Mouse (Mus musculus): ENCODE results near the gene Cd300ld2. TPM values are rescaled to one million over a fixed set of nuclear protein-coding genes. Genes with fewer than 3 reads are reported as not detected.
"Not testable (repeated sequence)": the region's sequence is repeated elsewhere in the genome, so short reads cannot be mapped to it uniquely, and the experiment has no call there.

Cd300ld2 gene
- total RNA-seq (2014; rRNA removed) = not detected in 2 replicates
- polyA plus RNA-seq (2015; fragmentation: Nextera tagmentation; extraction: Ambion mirVana) = not detected in 2 replicates

DNA sequence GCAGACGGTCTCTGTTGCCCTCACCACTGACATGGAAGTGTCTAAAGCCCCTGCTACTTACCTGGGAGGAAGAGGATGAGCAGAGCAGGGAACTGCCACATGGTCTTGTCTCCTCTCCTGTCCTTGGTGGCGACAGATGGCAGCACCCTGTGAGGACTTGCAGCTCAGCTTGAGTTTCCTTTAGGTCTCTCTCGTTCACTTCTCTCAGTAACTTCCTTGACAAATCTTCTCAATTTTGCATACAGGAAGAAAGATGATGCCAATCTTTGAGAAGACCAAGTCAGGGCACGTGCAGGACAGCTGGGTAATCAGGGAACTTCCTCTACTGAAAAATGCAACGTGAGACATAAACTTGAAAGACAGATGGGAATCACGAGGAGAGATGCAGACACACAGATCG is at the start of gene Cd300ld2:
Cd300ld2 (minus strand) TSS at position 101 of the 400 bp plus-strand sequence.
- WGBS = no CpG with 5 or more reads among the region's 7 CpGs
- not testable (repeated sequence) for H3K27me3 ChIP-seq (ENCODE audit: insufficient read depth, low read length); H3K4me3 ChIP-seq (ENCODE audit: low read depth, low read length); H3K36me3 ChIP-seq (ENCODE audit: insufficient read depth, low read length); H3K4me1 ChIP-seq (ENCODE audit: insufficient read depth, low read length); H3K9me3 ChIP-seq (ENCODE audit: low read length); ATAC-seq (ENCODE audit: low FRiP score); H3K4me2 ChIP-seq (ENCODE audit: low read depth, low read length, poor library complexity, severe bottlenecking); H3K9ac ChIP-seq (replicated peaks; ENCODE audit: low read length, poor library complexity, severe bottlenecking); H3K27ac ChIP-seq (ENCODE audit: low read depth, low read length); DNase-seq (ENCODE audit: low spot score)

DNA sequence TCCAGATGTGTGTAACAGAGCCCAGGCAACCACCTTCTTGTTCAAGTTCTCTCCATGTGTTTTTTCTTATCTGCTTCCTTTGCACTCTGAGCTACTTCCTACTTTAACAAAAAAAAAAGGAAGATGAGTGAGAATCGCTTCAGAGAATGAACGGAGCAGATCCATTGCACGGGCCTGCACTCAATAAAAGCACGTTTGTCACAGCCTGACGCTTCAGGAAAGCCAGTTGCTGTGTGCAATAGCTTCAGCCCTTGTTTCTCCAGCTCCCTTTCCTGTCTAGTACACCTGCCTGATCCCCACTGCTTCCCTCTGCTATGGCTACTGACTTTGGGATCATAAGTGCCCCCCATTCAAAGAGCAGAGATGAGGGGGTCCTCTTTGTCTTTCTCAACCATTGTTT is 46.1 kb upstream of the Cd300ld2 start, which contains the start of gene Cd300e:
Cd300e (minus strand) TSS at position 101 of the 400 bp plus-strand sequence.
- WGBS = 18% methylated on average over 5 of the region's 5 CpGs
- Histone ChIP-seq H3K4me3 (ENCODE audit: low read depth, low read length) (no peak within 1 kb of the TSS), H3K9me3 (ENCODE audit: low read length) (no peaks in the 10 kb centered on the region), H3K27me3 (ENCODE audit: insufficient read depth, low read length) (no peaks in the 10 kb centered on the region), H3K27ac (ENCODE audit: low read depth, low read length) (no peak within 1 kb of the TSS), H3K4me2 (ENCODE audit: low read depth, low read length, poor library complexity, severe bottlenecking) (no peak within 1 kb of the TSS), H3K36me3 (ENCODE audit: insufficient read depth, low read length) (no peaks in the 10 kb centered on the region), H3K9ac (replicated peaks; ENCODE audit: low read length, poor library complexity, severe bottlenecking) (no peak within 1 kb of the TSS), H3K4me1 (ENCODE audit: insufficient read depth, low read length) (no peaks in the 10 kb centered on the region)
- DNase-seq (ENCODE audit: low spot score) = no peak
- no peak for ATAC-seq (ENCODE audit: low FRiP score)
- TF ChIP-seq CTCF (IDR thresholded peaks at IDR 0.05) = no peak

DNA sequence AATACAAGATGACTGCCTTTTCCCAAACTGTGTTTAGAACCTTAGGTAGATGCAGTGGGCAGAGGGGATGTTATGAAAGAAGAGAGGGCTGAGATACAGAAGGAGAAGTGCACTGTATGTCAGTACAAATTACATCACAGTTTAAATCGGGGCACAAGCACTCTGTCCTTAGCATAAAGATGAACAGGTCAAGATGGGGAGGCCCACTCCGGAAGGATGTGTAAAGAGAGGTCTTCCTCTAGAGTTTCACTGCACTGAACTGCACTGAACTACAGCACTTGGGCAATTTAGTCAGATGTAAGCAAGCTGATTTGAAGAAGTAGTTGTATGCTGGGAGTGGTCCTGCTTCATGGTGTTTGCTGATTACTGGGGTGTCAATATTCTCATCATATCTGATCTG is 43.8 kb upstream of the Cd300ld2 start:
- 89% methylated on average over 2 of the region's 2 CpGs for WGBS
- ATAC-seq (ENCODE audit: low FRiP score) (no peak), DNase-seq (ENCODE audit: low spot score) (no peak)
- Histone ChIP-seq H3K9me3 (ENCODE audit: low read length) (no peaks in the 10 kb centered on the region), H3K9ac (replicated peaks; ENCODE audit: low read length, poor library complexity, severe bottlenecking) (no peak overlapping the region), H3K4me3 (ENCODE audit: low read depth, low read length) (no peak overlapping the region), H3K4me1 (ENCODE audit: insufficient read depth, low read length) (no peaks in the 10 kb centered on the region), H3K36me3 (ENCODE audit: insufficient read depth, low read length) (no peaks in the 10 kb centered on the region), H3K4me2 (ENCODE audit: low read depth, low read length, poor library complexity, severe bottlenecking) (no peak overlapping the region), H3K27me3 (ENCODE audit: insufficient read depth, low read length) (no peaks in the 10 kb centered on the region), H3K27ac (ENCODE audit: low read depth, low read length) (no peak overlapping the region)
- no peak for TF ChIP-seq CTCF (IDR thresholded peaks at IDR 0.05)

DNA sequence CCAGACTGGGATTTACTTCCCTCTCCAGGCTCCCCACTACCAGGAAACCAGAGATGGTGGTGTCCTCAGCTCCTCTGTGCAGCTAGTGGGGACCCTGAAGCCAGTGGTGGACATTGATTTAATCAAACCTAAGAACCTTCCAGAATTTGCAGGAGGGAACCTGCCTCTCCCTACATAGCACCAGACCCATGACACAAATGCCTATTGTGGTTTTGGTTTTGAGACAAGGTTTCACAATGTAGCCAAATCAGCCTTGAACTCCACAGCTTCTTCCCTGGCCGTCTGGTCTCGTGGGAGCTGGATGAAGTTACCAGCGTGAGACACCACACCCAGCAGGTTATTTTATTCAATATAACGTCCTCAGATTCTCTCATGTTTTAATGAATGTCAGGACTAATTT is 42.7 kb upstream of the Cd300ld2 start:
- Histone ChIP-seq H3K4me1 (ENCODE audit: insufficient read depth, low read length) (no peaks in the 10 kb centered on the region), H3K36me3 (ENCODE audit: insufficient read depth, low read length) (no peaks in the 10 kb centered on the region), H3K4me3 (ENCODE audit: low read depth, low read length) (no peak overlapping the region), H3K9ac (replicated peaks; ENCODE audit: low read length, poor library complexity, severe bottlenecking) (no peak overlapping the region), H3K4me2 (ENCODE audit: low read depth, low read length, poor library complexity, severe bottlenecking) (no peak overlapping the region), H3K27ac (ENCODE audit: low read depth, low read length) (no peak overlapping the region), H3K9me3 (ENCODE audit: low read length) (no peaks in the 10 kb centered on the region), H3K27me3 (ENCODE audit: insufficient read depth, low read length) (no peaks in the 10 kb centered on the region)
- WGBS = 79% methylated on average over 4 of the region's 4 CpGs
- no peak for TF ChIP-seq CTCF (IDR thresholded peaks at IDR 0.05)
- DNase-seq (ENCODE audit: low spot score) = no peak
- ATAC-seq (ENCODE audit: low FRiP score) = no peak

DNA sequence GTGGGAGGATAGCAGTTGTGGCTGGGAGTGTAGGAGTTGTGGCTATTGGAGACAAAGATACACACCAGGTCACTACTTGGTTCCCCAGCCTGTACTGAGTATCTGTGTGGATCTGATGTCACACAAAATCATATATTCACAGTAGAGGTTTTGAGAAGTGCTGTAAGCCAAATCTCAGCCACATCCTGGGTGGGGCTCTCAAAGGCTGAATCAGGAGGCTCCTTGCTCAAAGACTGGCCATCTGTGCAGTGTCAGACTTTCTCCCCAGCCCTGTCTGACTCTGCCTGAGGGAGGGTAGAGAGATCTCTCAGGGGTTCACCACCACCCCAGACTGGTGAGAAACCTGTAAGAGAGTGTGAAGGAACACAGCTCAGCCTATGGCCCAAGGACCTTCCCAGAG is 38.5 kb upstream of the Cd300ld2 start:
- no peak overlapping the region for H3K27ac ChIP-seq (ENCODE audit: low read depth, low read length)
- no peak for DNase-seq (ENCODE audit: low spot score)
- no peak overlapping the region for H3K4me3 ChIP-seq (ENCODE audit: low read depth, low read length)
- no peak overlapping the region for H3K4me2 ChIP-seq (ENCODE audit: low read depth, low read length, poor library complexity, severe bottlenecking)
- TF ChIP-seq CTCF (IDR thresholded peaks at IDR 0.05) = no peak
- H3K9ac ChIP-seq (replicated peaks; ENCODE audit: low read length, poor library complexity, severe bottlenecking) = no peak overlapping the region
- ATAC-seq (ENCODE audit: low FRiP score) = no peak
- no peaks in the 10 kb centered on the region for H3K9me3 ChIP-seq (ENCODE audit: low read length)
- H3K36me3 ChIP-seq (ENCODE audit: insufficient read depth, low read length) = no peaks in the 10 kb centered on the region
- H3K4me1 ChIP-seq (ENCODE audit: insufficient read depth, low read length) = no peaks in the 10 kb centered on the region
- no peaks in the 10 kb centered on the region for H3K27me3 ChIP-seq (ENCODE audit: insufficient read depth, low read length)

DNA sequence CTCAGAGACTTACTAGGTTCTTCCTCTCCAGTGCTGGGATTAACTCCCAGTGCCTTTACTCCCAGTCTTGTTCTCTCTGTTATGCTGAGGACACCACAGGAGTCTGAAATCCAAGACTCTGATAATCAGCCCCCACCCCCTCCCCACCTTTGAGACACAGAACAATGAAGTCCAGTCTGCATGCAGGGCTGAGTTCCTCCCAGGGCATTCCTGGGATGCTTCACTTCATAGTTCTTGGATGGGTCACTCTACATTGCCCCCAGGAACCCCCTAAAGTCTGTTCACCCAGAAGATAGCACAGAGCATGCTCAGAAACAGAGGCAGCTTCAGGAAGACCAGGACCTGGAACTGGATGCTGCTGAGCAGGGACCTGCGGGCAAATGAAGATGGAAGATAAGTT is 37.0 kb upstream of the Cd300ld2 start:
- no peak overlapping the region for H3K9ac ChIP-seq (replicated peaks; ENCODE audit: low read length, poor library complexity, severe bottlenecking)

More for the DNA sequence above, 37.0 kb upstream of the Cd300ld2 start:
- ATAC-seq (ENCODE audit: low FRiP score) = no peak
- no peaks in the 10 kb centered on the region for H3K27me3 ChIP-seq (ENCODE audit: insufficient read depth, low read length)
- H3K36me3 ChIP-seq (ENCODE audit: insufficient read depth, low read length) = no peaks in the 10 kb centered on the region
- no peaks in the 10 kb centered on the region for H3K9me3 ChIP-seq (ENCODE audit: low read length)
- no peak overlapping the region for H3K27ac ChIP-seq (ENCODE audit: low read depth, low read length)
- no peak for DNase-seq (ENCODE audit: low spot score)
- no peak overlapping the region for H3K4me3 ChIP-seq (ENCODE audit: low read depth, low read length)
- no peak overlapping the region for H3K4me2 ChIP-seq (ENCODE audit: low read depth, low read length, poor library complexity, severe bottlenecking)
- no peak for TF ChIP-seq CTCF (IDR thresholded peaks at IDR 0.05)
- H3K4me1 ChIP-seq (ENCODE audit: insufficient read depth, low read length) = no peaks in the 10 kb centered on the region
- WGBS = 78% methylated on average over 1 of the region's 1 CpGs
